Mouse (Mus musculus) stomach, postnatal 0 days (tissue): ENCODE measurements around the gene Cwc25.

Experiments
- CTCF ChIP-seq: IDR thresholded peaks from 2 replicates; pipeline ENCODE4 v1.5.1; 2016; ENCODE audit warnings: antibody characterized with exemption, low read depth, mild to moderate bottlenecking, moderate library complexity
- EP300 ChIP-seq: optimal IDR thresholded peaks from 2 replicates; pipeline ENCODE3; 2016; ENCODE audit warnings: antibody characterized with exemption

- TF ChIP-seq CTCF (no peak), EP300 (no peak)
Observed at GRCm38 (mm10) chr11:97742157-97742556, 24.2 kb downstream of the Cwc25 start.
